11 mouse cellular contexts compared by ENCODE assay signal in the genomic region with DNA sequence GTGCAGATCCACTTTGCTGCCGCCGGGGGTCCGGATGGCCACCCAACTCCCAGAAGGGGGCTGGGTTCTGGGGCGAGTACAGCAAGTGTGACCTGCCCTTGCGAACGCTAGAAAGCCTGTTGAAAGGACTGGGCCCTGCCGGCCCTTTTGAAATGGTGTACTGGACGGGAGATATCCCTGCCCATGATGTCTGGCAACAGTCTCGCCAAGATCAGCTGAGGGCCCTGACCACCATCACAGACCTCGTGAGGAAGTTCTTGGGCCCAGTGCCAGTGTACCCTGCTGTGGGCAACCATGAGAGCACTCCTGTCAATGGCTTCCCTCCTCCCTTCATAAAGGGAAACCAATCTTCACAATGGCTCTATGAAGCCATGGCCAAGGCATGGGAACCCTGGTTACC. TPM values are rescaled to one million over a fixed set of nuclear protein-coding genes. Genes with fewer than 3 reads are reported as not detected.
DNase-seq lines count a peak whose midpoint lies in the region; ATAC-seq and TF ChIP-seq lines count a peak whose summit lies in the region.
"Had no signal": no experiment of that assay in that cellular context is flagged by ENCODE, and none has a peak within 500 bp of the region (broad histone marks: within the 10 kb centered on the region; RNA-seq: fewer than 3 reads in every experiment).

No protein-coding gene starts in this region.

- DNase-seq in left cerebral cortex, postnatal 4 days, result peak; percentile 40
- DNase-seq in left cerebral cortex, adult 11 months (ENCODE audit: low spot score), result no peak
- no peak for DNase-seq in heart, postnatal 0 days (ENCODE audit: low spot score)
- DNase-seq in adrenal gland, adult (ENCODE audit: inconsistent age in 2 of 2, low spot score in 1 of 2), result no peak
- no peak for DNase-seq in right cerebral cortex, adult 18-20 months
- DNase-seq in gastrocnemius, postnatal 14 days, result no peak
- DNase-seq: lung, adult 2 months had no signal

- peak overlapping the region; percentile 76; the same call in 1 of the 2 replicates for H3K4me3 ChIP-seq in embryonic facial prominence, embryonic 13.5 days
- peak overlapping the region; percentile 62 for H3K4me3 ChIP-seq in heart, postnatal 0 days (ENCODE audit: low read depth, low read length)
- peak overlapping the region; percentile 69; the same call in 1 of the 2 replicates for H3K4me3 ChIP-seq in midbrain, embryonic 12.5 days

- H3K4me1 ChIP-seq in embryonic facial prominence, embryonic 13.5 days, result peaks cover 17% of the 10 kb centered on the region
- peaks cover 22% of the 10 kb centered on the region for H3K4me1 ChIP-seq in heart, postnatal 0 days (ENCODE audit: control insufficient read depth, insufficient read depth)
- peaks cover 16% of the 10 kb centered on the region for H3K4me1 ChIP-seq in midbrain, embryonic 12.5 days

- TF ChIP-seq CTCF in heart, postnatal 0 days (IDR thresholded peaks at IDR 0.05; ENCODE audit: low read depth), result no peak

- 0 out of 2 replicates have a peak overlapping the region, but pooled peaks have one; percentile 27 for H3K9ac ChIP-seq in embryonic facial prominence, embryonic 13.5 days
- no peak overlapping the region for H3K9ac ChIP-seq in heart, postnatal 0 days (replicated peaks; ENCODE audit: low read depth, low read length)
- H3K9ac ChIP-seq in midbrain, embryonic 12.5 days (replicated peaks), result 0 out of 2 replicates have a peak overlapping the region, but pooled peaks have one; percentile 11

- peak overlapping the region; percentile 85 for H3K4me2 ChIP-seq in embryonic facial prominence, embryonic 13.5 days
- H3K4me2 ChIP-seq in heart, postnatal 0 days (ENCODE audit: low read depth, low read length), result peak overlapping the region; percentile 73
- peak overlapping the region; percentile 60 for H3K4me2 ChIP-seq in midbrain, embryonic 12.5 days (replicated peaks)

- no peak for TF ChIP-seq EP300 in heart, postnatal 0 days (IDR thresholded peaks at IDR 0.05; ENCODE audit: low read depth)

- 89% methylated on average over 10 of the region's 10 CpGs for WGBS in embryonic facial prominence, embryonic 13.5 days
- 76% methylated on average over 10 of the region's 10 CpGs for WGBS in heart, postnatal 0 days
- 91% methylated on average over 10 of the region's 10 CpGs for WGBS in midbrain, embryonic 12.5 days

- no peak overlapping the region for H3K27ac ChIP-seq in embryonic facial prominence, embryonic 13.5 days
- H3K27ac ChIP-seq in heart, postnatal 0 days (ENCODE audit: low read depth), result no peak overlapping the region; the same call in 1 of the 2 replicates
- H3K27ac ChIP-seq in midbrain, embryonic 12.5 days (replicated peaks), result no peak overlapping the region

- no peaks in the 10 kb centered on the region for H3K27me3 ChIP-seq in embryonic facial prominence, embryonic 13.5 days
- no peaks in the 10 kb centered on the region for H3K27me3 ChIP-seq in heart, postnatal 0 days (ENCODE audit: control insufficient read depth, insufficient read depth, low read length)
- no peaks in the 10 kb centered on the region for H3K27me3 ChIP-seq in midbrain, embryonic 12.5 days
- H3K27me3 ChIP-seq: Patski had no signal

- ATAC-seq in embryonic facial prominence, embryonic 13.5 days (ENCODE audit: insufficient number of reproducible peaks, insufficient read depth, low FRiP score, low TSS enrichment, low read depth), result no peak
- no peak for ATAC-seq in heart, postnatal 0 days (ENCODE audit: insufficient read depth, low read depth)
- ATAC-seq in midbrain, embryonic 12.5 days (ENCODE audit: low FRiP score, low read depth), result no peak

- H3K36me3 ChIP-seq in embryonic facial prominence, embryonic 13.5 days, result peaks cover 36% of the 10 kb centered on the region
- peaks cover 27% of the 10 kb centered on the region for H3K36me3 ChIP-seq in heart, postnatal 0 days (replicated peaks; ENCODE audit: control insufficient read depth, insufficient read depth, low read length)
- H3K36me3 ChIP-seq in midbrain, embryonic 12.5 days, result peaks cover 32% of the 10 kb centered on the region

- no peaks in the 10 kb centered on the region for H3K9me3 ChIP-seq in embryonic facial prominence, embryonic 13.5 days
- no peaks in the 10 kb centered on the region for H3K9me3 ChIP-seq in heart, postnatal 0 days (replicated peaks; ENCODE audit: control insufficient read depth, low read length)
- no peaks in the 10 kb centered on the region for H3K9me3 ChIP-seq in midbrain, embryonic 12.5 days

- intact Hi-C loops in left cerebral cortex, postnatal 4 days (cut with DNase I), result loop anchor here (10.0 kb wide), 1 partner anchor 179 kb away; a partner anchor contains a TSS
- intact Hi-C loops in gastrocnemius, postnatal 14 days (cut with DNase I; ENCODE audit: low total_unique reads), result no loop called here

RNA-seq across cellular contexts. Expression of a gene that starts 1.4 kb away (rescaled TPM):
- total RNA-seq in left cerebral cortex, postnatal 4 days (2021), result 10 to 100 TPM; 59.3 to 65.7 TPM
- 36.7 and 37.1 TPM in 2 replicates for polyA plus RNA-seq in embryonic facial prominence, embryonic 13.5 days (2015; fragmentation: Nextera tagmentation; extraction: Ambion mirVana)
- 159 and 173 TPM in 2 replicates for total RNA-seq in heart, postnatal 0 days (2014; rRNA removed; ENCODE audit: low replicate concordance)
- polyA plus RNA-seq in heart, postnatal 0 days (2015; fragmentation: Nextera tagmentation; extraction: Ambion mirVana), result 81.0 and 85.3 TPM in 2 replicates
- 48.5 and 51.1 TPM in 2 replicates for polyA plus RNA-seq in midbrain, embryonic 12.5 days (2016; fragmentation: Nextera tagmentation; extraction: Ambion mirVana)
- total RNA-seq in gastrocnemius, postnatal 14 days (2021), result 10 to 100 TPM; 43.7 to 44.1 TPM

RNA-seq across cellular contexts. Expression of a gene that starts 25.9 kb away (rescaled TPM):
- 100 to 1,000 TPM; 327 to 331 TPM for total RNA-seq in left cerebral cortex, postnatal 4 days (2021)
- polyA plus RNA-seq in embryonic facial prominence, embryonic 13.5 days (2015; fragmentation: Nextera tagmentation; extraction: Ambion mirVana), result 59.9 and 62.3 TPM in 2 replicates
- 48.0 and 170 TPM in 2 replicates for total RNA-seq in heart, postnatal 0 days (2014; rRNA removed; ENCODE audit: low replicate concordance)
- 67.3 and 69.7 TPM in 2 replicates for polyA plus RNA-seq in heart, postnatal 0 days (2015; fragmentation: Nextera tagmentation; extraction: Ambion mirVana)
- 166 TPM in 2 replicates for polyA plus RNA-seq in midbrain, embryonic 12.5 days (2016; fragmentation: Nextera tagmentation; extraction: Ambion mirVana)
- total RNA-seq in gastrocnemius, postnatal 14 days (2021), result 10 to 100 TPM in 1 of 2 experiments, 1 to 10 TPM in 1; 8.9 to 10.1 TPM

RNA-seq across cellular contexts. Expression of a gene that starts 44.4 kb away (rescaled TPM):
- under 1 TPM in 1 of 2 experiments, not detected in 1; 0.26 TPM for total RNA-seq in left cerebral cortex, postnatal 4 days (2021)
- 0.37 and 3.7 TPM in 2 replicates for polyA plus RNA-seq in embryonic facial prominence, embryonic 13.5 days (2015; fragmentation: Nextera tagmentation; extraction: Ambion mirVana)
- total RNA-seq in heart, postnatal 0 days (2014; rRNA removed; ENCODE audit: low replicate concordance), result 0.38 and 1.0 TPM in 2 replicates
- polyA plus RNA-seq in heart, postnatal 0 days (2015; fragmentation: Nextera tagmentation; extraction: Ambion mirVana), result 0.15 and 0.18 TPM in 2 replicates
- 0.27 and 0.35 TPM in 2 replicates for polyA plus RNA-seq in midbrain, embryonic 12.5 days (2016; fragmentation: Nextera tagmentation; extraction: Ambion mirVana)
- total RNA-seq in gastrocnemius, postnatal 14 days (2021), result not detected
- total RNA-seq: heart, adult 18-20 months had no signal
